Mouse (Mus musculus): Measurements from ENCODE around the gene Gm8108.
"Not testable (repeated sequence)": the region's sequence is repeated elsewhere in the genome, so short reads cannot be mapped to it uniquely, and the experiment has no call there.

Gm8108 gene

DNA sequence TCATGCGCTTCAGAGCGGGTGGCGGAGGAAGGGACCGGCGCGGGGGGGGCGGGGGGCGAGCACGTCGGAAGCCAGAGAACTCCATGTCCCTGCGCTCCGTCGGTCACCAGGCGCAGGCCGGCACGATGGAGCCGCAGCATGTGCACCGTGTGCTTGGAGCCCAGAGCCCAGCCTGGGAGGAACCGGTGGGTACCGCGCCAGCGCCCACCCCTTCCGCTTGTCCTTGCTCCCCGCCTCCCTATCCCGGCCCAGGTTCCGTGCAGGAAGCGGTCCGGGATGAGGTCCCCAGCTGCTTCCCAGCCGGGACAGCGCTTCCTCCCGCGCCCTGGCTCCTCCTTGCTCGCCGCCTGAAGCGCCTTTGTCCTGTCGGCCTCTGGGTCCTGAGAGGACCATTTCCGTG is at the start of gene Gm8108:
Gene Gm8108 (plus strand): TSS at position 101 of the 400 bp plus-strand sequence.
- peak; percentile 2 for DNase-seq

GRCm38 (mm10) chr14:4083820-4084219 is 26.5 kb upstream of the Gm8108 start, which contains the start of gene Gm3115:
Gene Gm3115 (plus strand): TSS chr14:4084120.
- not testable (repeated sequence) for DNase-seq

DNA sequence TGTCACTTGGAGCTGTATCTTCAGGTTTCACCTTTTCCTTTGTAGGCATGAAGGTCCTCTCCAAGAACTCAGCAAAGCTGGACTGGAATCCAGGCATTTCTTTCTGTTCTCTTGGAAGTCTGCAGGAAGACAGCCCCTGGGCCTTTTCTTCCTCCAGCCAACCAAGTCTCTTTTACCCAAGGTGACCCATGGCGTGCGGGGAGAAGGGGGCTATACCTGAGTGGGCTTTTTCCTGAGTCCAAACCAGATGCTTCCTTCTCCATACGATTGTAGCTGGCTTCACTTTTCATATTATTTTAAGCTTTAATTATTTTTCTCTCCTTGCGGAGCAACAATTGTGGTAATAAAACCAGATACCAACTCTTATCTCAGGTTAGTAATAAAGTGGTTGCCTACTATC is 31.3 kb downstream of the Gm8108 start:
- peak; percentile 1 for DNase-seq

DNA sequence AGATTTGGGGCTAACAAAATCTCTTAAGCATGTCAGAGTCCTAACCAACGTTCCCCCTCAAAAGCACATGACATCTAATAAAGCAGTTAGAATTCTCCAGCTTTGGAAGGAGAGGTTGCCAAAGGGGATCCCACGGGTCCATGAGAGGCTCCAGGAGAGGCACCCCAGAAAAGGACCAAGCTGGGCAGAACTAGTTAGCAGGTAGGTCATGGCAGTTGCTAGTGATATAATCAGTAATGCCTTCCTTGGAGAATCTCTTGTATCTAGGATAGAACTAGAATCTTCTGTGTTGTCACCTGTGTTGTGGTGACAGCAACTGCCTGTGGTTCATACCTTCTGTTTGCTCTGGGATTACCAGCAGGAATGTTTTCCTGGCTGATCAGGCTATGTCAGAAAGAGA is 54.4 kb downstream of the Gm8108 start, which contains the start of gene Gm3127:
Gene Gm3127 (plus strand): TSS at position 301 of the 400 bp plus-strand sequence.
- not testable (repeated sequence) for DNase-seq

DNA sequence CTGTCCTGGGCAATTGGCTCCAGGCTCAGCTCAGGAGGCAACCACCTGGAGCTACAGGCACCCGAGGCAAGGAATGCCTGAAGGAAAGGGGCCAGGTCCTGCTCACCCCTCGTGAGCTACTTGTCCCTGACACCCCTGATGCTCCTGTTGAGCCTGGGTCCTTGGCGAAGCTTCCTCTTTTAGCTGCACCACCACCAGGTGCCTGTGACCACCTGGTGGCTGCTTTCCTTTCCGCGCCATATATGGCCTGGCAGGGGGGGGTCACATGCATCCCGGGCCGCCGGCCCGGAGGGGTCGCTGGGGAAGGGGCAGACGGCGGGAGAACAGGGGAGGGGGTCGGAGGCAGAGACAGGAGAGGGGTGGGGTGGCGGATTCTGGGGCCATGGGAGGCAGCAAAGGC is 71.7 kb downstream of the Gm8108 start:
- DNase-seq = not testable (repeated sequence)
